Mouse (Mus musculus) thymus, postnatal 4 days (tissue): ENCODE measurements around the gene Usp36.

ENCODE experiments used
- DNase-seq: peaks from one replicate; pipeline ENCODE4 v3.0.0; 2021

Gene Usp36

GRCm38 (mm10) chr11:118295026-118295425 is 5.0 kb upstream of the Usp36 start:
- DNase-seq, result no peak

GRCm38 (mm10) chr11:118292671-118293070 is 2.6 kb upstream of the Usp36 start:
- DNase-seq, result no peak

- DNase-seq, result no peak
Observed at GRCm38 (mm10) chr11:118289562-118289961, 482 bp downstream of the Usp36 start.

GRCm38 (mm10) chr11:118289037-118289511 is 970 bp downstream of the Usp36 start:
- DNase-seq, result no peak

GRCm38 (mm10) chr11:118287573-118287972 is 2.5 kb downstream of the Usp36 start:
- no peak for DNase-seq

- DNase-seq, result no peak
Observed at GRCm38 (mm10) chr11:118286434-118286833, 3.6 kb downstream of the Usp36 start.

- no peak for DNase-seq
Observed at GRCm38 (mm10) chr11:118285791-118286190, 4.3 kb downstream of the Usp36 start.

GRCm38 (mm10) chr11:118280218-118280617 is 9.8 kb downstream of the Usp36 start:
- DNase-seq, result no peak

- no peak for DNase-seq
Observed at GRCm38 (mm10) chr11:118276328-118276727, 13.7 kb downstream of the Usp36 start.

- DNase-seq, result no peak
Observed at GRCm38 (mm10) chr11:118275092-118275491, 15.0 kb downstream of the Usp36 start.

- peak; percentile 82 for DNase-seq
Observed at GRCm38 (mm10) chr11:118269827-118270226, 20.2 kb downstream of the Usp36 start.

GRCm38 (mm10) chr11:118266666-118267046 is 23.4 kb downstream of the Usp36 start:
- no peak for DNase-seq

- DNase-seq, result no peak
Observed at GRCm38 (mm10) chr11:118266044-118266665, 23.9 kb downstream of the Usp36 start.

- no peak for DNase-seq
Observed at GRCm38 (mm10) chr11:118265621-118266020, 24.4 kb downstream of the Usp36 start.

- no peak for DNase-seq
Observed at GRCm38 (mm10) chr11:118263146-118263545, 26.9 kb downstream of the Usp36 start.

GRCm38 (mm10) chr11:118260081-118260480 is 30.0 kb downstream of the Usp36 start:
- peak; percentile 55 for DNase-seq

- no peak for DNase-seq
Observed at GRCm38 (mm10) chr11:118259580-118259979, 30.5 kb downstream of the Usp36 start.

GRCm38 (mm10) chr11:118256371-118256770 is 33.7 kb downstream of the Usp36 start:
- DNase-seq, result no peak

GRCm38 (mm10) chr11:118254159-118254951 is 35.7 kb downstream of the Usp36 start:
- DNase-seq, result no peak

GRCm38 (mm10) chr11:118253447-118254158 is 36.4 kb downstream of the Usp36 start:
- no peak for DNase-seq

GRCm38 (mm10) chr11:118249012-118249383 is 41.0 kb downstream of the Usp36 start:
- no peak for DNase-seq

- peak; percentile 99 for DNase-seq
Observed at GRCm38 (mm10) chr11:118248150-118249011, 41.7 kb downstream of the Usp36 start, which contains the start of gene Cyth1. Cyth1 (minus strand) TSS chr11:118248592.
